Mouse (Mus musculus) heart, postnatal 25 days (tissue): Measurements from ENCODE around the gene Cdk14. TPM values are rescaled to one million over a fixed set of nuclear protein-coding genes. Genes with fewer than 3 reads are reported as not detected.

Experiments
- DNase-seq: peaks from one replicate; pipeline ENCODE4 v3.0.0; 2022; ENCODE audit warnings: low spot score
- intact Hi-C: fragments of 180-260 bp; cut with DNase I; formaldehyde crosslinking; loops from one replicate; pipeline ENCODE4 v1.15.1; 2025
- total RNA-seq, 2 experiments: library from RNA; stranded (reverse); gene quantifications; 2 replicates each; pipeline ENCODE4 v1.2.3; 2021

The Cdk14 gene
- total RNA-seq, 2 experiments from 2014 or later, result 9.8 to 10.2 TPM

DNA sequence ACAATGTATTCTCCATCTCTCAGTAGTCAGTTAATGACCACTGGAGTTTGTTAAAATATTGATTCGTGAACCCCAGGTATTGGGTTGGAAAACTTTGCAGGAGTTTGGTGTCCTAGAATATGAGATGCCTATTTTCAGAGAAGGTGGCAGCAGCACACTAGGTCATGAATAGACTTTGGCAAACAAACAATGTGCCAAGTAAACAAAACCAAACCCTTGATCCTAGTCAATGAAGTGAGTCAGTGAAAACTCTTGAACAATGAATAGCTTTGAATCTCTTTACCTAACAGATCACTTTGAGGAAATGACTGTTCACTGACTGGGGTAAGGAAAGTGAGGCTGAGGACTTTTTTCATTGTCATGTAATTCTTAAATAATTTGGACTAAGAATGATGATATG is 537.3 kb downstream of the Cdk14 start:
- no peak for DNase-seq
- intact Hi-C loops, result no loop called here

- intact Hi-C loops, result no loop called here
- DNase-seq, result no peak
Observed at GRCm38 (mm10) chr5:4880331-4880730, 539.8 kb downstream of the Cdk14 start.

DNA sequence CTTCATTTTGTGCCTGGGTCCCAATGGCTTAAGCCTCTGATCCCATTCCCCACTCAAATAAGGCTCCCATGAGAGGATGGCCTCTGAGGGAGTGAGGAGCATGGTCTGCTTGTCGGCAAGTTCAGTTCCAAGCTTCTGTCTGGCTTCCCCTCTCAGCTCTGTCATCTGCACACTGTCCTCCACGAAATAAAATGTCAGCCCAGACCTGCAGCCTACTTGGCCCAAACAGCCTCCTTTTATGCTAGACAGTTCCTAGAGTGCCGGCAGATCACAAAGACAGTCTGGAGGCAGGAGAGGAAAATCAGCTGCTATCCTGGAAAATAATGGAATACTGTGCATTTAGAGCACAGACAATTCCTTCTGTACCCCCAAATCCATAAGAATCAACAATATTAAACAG is 541.2 kb downstream of the Cdk14 start:
- intact Hi-C loops, result no loop called here
- DNase-seq, result no peak

- intact Hi-C loops, result no loop called here
- no peak for DNase-seq
Observed at GRCm38 (mm10) chr5:4877638-4878037, 542.5 kb downstream of the Cdk14 start.

DNA sequence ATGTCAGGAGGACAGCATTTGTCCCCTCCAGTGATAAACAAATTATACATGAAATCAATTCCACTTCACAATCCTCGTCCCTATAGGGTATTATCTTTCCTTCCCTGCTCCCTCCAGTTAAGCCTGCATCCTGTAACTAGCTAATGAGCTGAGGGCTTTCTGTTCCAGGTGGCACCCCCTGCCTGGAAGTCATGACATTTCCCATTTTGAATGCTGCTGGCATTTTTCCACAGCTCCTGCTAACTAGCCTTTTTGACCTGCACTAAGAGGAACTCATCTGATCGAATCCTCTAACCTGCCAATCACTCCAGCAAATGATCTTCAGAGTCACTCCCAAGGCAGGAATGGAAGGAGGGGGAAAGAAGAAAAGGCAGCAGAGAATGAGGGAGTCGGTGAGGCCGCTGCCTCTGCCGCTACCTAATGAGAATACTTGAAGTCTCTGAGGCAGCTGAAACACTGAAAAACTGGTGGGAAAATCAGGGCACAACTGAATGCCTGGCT is 542.9 kb downstream of the Cdk14 start:
- intact Hi-C loops, result no loop called here
- no peak for DNase-seq

DNA sequence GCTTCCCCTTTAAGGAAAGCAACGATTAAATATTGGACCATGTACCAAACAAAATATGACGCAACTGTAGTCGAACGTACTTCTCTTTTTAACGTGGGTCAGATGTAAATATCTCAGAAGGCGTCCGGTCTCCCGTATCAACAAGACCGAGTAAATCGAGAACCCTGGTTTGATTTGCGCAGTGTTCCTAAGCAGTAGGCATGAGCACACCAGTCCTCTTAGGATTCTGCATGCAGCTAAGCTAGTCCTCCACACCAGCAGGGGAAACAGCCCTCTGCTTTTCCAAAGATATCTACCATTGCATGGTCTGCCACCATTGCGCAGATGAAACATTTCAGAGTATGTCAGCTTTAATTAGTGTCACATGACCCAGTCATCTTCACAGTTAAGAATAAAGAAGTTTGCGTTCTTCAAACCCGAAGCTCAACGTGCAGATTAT is 543.4 kb downstream of the Cdk14 start:
- no peak for DNase-seq
- intact Hi-C loops, result no loop called here

- DNase-seq, result no peak
- intact Hi-C loops, result no loop called here
Observed at GRCm38 (mm10) chr5:4870041-4870726, 549.9 kb downstream of the Cdk14 start.

DNA sequence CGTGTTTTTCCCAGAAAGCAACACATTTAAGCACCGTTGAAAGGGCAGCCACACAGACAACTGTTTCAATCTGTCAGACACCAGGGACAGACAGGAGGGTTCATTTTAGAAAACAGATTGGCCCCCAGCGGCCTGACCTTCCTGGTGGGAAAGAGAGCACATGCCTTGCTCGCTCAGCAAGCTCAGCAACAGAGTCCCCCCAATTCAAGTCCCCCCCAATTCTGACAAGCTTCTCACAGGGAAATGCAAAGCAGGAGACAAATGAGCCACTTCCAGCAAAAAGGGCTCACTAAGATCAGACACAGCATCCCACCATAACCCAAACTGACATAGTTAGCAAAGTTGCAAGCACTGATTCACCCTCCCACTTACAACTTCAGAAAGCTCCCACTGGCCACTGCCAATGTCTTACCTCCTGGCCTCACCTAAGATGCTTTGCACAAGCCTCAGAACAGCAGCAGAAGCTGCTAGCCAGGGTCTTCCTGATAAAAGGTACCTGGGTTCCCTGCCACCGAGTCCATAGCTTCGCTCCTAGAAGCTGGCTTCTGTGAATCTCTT is 551.5 kb downstream of the Cdk14 start:
- DNase-seq, result no peak
- intact Hi-C loops, result no loop called here

- no peak for DNase-seq
- intact Hi-C loops, result no loop called here
Observed at GRCm38 (mm10) chr5:4867849-4868562, 552.1 kb downstream of the Cdk14 start.

GRCm38 (mm10) chr5:4866945-4867344 is 553.2 kb downstream of the Cdk14 start:
- intact Hi-C loops, result no loop called here
- DNase-seq, result no peak

DNA sequence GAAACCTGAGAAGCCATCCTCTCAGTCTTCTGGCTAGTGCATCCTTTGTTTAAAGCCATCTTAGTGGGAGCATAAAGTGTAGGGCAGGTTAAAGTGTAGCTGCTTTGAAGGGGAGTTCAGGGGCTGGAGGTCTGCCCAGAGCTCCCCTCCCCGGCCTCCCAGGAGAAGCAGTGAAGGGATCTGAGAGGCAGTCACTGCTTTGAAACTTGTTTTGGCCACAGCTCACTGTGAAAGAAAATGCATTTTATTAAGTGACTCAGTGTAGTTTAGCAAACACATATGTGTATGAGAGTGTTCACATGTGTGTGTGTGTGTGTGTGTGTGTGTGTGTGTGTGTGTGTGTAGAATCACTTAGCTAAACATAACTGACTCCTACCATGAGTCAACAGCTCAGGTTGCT is 554.0 kb downstream of the Cdk14 start:
- intact Hi-C loops, result no loop called here
- DNase-seq, result no peak

DNA sequence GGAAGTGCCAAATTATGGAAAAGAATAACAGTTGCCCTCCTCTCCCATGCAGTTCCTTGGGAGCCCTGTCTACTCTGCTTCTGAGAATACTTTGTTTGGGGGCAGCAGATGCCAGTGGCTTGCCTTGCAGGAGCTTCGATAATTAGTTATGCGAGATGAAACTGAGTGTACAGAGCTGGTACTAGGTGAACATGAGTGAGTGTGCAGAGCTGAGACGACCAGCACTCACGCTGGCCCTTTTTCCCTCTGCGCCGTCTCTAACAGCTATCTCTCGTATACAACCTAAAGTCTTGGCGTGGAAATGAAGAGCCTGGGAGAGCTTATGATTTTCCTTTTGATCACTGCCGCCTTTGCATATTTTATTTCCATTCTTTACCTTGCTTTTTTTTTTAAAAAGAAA is 558.5 kb downstream of the Cdk14 start:
- intact Hi-C loops, result no loop called here
- DNase-seq, result no peak

- DNase-seq, result no peak
- intact Hi-C loops, result no loop called here
Observed at GRCm38 (mm10) chr5:4861141-4861540, 559.0 kb downstream of the Cdk14 start.

DNA sequence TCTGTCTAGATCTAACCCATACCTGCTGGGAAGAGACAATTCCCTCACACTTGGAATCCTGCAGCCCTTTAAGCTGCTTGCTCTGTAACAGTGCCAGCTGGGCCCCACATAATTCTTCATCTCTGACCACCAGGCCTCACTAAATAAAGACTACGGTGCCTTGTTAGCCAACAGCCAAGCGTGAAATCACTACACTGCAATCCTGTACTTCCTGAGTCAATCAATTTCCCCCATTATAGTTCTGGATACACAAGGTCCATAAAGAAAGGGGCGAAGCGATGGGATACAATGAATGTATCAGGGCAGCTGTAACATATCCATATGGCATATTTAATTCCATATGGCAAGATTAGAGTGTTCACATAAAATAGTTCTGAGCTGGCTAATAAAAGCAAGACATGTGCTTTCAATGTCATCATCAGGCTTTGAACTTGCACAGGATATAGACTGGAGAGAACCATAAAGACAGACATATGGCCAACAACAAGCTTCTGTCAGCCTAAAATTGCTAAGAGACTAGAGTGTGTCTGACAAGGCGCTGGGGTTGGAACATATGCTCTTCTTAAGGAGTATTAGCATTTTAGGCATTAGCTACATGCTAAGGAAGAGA is 562.0 kb downstream of the Cdk14 start:
- DNase-seq, result no peak
- intact Hi-C loops, result no loop called here

DNA sequence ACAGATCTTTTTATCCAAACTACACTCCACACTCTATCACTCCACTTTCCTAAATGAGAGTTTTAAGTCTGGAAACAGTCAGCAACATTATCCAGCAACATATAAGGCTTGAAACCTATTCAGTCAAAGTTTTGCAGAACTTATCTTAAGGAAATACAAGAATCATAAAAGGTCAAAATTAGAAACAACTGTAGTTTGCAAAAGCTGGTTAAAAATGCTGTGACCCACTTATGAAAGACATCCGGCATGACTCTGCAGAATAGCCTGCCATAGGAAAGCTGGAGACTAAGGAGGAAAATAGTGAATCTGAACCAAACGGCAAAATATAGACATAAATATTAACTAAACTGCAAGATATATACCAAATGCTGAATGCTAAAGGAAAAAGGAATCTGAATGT is 566.6 kb downstream of the Cdk14 start:
- intact Hi-C loops, result no loop called here
- no peak for DNase-seq

DNA sequence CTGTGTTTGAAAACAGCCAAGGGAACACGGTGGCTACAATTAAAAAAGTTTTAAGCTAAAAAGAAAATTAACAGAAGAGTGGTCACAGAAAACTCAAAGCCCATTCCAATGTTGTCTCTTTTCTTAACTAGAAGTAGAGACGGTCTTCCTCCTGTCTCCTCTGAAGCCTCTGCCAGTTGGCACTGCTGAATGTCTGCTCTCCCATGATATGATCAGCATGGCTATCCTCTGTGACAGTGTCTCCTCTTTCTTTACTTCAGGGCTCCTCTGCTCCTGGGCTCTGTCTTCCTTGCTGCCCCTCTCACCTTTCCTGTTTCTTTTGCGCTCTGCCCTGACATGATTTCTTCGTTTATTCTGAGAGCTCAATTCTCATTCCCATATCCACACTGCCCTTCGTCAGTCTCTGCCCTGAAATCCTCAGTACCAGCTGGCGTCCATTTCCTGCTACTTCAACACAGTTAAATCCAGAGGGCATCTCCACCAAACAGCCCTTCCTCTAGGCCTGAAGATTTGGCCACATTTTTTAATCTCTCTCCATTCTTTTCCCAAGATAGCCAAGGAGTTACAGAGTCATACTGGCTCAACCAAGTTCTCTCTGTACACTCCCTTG is 567.3 kb downstream of the Cdk14 start:
- intact Hi-C loops, result no loop called here
- no peak for DNase-seq

GRCm38 (mm10) chr5:4851934-4852710 is 568.0 kb downstream of the Cdk14 start:
- intact Hi-C loops, result no loop called here
- no peak for DNase-seq

DNA sequence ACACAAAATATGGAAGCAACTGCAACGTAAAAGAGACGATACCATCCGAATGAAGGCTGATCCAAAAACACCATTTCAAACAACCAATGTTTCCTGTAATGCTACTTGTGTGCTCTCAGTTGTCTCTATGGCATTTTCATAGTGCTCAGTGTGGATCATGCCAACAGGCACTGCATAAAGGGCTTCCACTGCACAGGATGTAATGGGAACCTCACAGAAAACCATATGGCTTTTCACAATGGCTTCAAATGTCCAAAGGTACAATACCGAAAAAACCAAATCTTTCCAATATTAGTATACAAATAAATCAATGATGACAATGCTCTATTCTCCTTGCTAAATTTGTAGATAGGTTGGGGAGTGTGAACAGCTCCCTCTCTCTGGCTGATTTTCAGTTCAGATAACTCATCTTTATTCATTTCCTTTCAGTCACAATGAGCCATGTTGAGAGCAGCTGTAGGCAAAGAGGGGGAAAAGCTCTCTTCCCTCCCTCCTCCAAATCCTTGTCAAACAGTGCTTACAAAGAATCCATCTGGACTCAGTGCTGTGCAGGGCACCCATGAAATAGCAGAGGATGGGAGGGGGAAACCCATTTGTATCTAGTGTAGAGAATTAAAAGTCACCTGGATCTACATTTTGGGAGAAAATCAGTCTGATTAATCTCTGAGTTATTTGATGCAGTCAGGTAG is 568.7 kb downstream of the Cdk14 start:
- intact Hi-C loops, result no loop called here
- DNase-seq, result no peak

DNA sequence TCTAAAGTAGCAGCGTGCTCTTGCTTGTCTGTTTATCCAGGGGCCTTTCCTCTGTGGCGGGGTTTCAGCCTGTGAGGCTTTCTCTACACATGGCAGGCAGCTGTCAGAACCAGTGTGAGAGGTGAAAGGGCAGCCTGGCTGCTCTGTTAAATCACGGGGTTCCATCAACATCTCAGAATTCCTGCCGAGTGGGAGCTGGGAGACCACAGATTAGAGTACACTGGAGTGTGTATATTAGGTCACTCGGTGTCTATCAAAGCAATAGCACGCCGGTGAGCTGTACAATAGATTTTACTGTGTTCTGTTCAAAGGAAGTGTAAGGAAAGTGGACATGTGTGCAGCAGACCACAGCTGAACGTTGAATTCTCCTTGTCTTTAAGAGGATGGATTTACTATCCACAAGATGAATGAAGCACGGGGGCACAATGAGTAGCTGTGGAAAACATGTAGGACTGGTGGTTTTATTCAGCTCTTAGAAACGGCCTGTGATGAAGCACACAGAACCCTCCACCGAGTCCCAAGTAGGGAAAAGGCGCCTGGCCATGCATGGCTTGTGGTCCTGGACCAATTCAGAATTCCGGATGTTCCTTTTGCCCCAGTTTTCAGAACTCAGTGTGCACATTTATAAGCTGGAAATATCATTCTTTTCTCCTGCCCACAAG is 585.2 kb downstream of the Cdk14 start:
- DNase-seq, result no peak
- intact Hi-C loops, result no loop called here
